Mouse (Mus musculus) ovary, postnatal 14 days (tissue): Measurements from ENCODE around the gene Zfp683.

ENCODE experiments used
- DNase-seq: peaks from one replicate; pipeline ENCODE4 v3.0.0; 2022; ENCODE audit warnings: low spot score

Gene Zfp683

DNA sequence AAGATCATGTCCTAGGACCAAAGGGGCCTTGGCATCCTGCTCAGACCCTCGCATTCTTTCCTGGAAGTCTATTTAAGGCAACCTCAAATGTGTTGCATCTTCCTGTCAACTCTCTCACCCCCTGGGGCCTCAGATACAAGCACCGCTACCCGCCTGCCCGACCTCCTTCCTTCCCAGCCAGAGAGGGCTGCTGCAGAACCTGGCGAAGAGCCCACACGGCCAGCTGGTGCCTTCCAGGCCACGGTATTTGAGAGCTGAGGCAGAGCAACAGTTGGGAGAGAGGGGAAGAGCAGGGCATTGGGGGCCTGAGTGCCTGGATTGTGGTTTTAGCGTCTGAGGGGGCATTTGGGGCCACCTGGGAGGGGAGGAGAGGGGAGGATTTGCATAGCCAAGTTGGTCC is 1.1 kb upstream of the Zfp683 start:
- DNase-seq, result no peak

DNA sequence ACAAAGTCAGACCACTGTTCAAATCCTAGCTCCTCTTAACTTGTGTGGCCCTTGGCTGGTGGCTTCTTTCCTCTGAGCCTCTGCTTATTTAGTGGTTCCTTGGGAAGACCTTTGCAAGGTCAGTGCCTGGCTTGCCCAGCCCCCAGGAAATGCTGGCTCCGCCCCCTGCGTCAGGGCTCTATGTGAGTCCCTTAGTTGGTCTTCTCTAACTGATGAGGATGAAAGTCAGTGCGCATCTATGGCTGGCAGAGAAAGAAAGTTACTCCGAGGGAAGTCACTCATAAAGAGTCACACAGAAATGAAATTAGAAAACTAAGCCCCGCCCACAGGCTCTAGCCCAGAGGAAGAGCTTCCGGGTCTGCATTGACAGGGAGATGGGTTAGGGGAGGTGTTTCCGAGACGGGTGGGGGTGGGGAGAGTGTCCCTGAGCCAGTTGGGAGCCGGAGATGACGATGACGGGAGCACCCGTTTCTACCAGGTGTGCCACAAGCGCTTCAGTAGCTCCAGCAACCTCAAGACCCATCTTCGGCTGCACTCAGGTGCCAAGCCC is 4.6 kb downstream of the Zfp683 start:
- DNase-seq, result no peak

DNA sequence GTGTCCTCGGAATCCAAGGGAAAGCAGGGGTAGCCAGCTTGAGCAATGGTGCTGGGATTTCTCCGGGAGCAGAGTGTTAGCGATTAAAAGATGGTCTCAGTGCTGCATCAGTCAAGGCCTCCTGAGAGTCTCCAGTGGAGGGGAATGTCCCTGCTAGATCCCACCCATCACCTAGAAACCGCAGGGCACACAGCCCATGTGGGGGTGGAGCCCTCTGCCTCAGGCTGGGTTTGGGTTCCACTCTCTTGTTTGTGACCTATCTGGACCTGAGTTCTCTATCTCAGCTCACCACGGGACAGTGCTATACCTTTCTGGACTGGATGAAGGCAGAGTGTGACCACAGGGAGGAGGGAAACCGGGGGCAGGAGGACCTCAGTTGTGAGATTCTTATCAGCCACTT is 5.3 kb downstream of the Zfp683 start:
- no peak for DNase-seq

DNA sequence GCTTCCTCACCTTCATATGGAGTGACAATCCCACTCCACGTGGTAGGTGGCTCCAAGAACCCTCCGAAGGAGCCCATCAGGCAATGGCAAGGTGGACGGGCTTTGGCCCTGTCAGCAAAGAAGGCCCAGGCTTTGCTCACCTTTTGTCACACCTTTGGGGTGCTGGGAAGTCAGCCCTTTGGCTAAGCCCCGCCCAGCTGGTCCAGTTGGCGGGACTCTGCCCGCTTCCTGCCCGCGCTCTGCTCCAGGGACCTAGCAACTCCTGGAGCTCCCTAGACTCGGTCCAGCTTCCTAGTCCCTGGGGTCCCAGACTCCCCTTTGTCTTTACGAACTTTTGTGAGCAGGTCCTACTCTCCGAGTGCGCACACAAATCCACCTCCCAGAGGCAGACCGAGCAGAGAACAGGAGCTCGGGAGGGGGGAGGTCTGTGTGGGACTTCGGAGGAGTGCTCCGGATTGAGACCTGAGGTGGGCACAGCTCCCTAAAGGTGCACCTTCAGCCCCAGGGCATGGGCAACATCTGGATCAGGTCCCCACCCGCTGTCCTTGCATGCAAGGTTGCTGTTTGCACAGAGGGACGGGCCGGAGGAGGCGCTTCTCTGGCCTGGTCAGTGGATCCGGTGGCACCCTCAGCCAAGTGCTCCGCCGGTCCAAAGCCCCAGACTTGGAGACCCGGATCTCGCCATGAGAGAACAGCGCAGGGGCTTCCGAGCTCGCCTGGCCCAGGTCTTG is 6.7 kb downstream of the Zfp683 start, which contains the start of gene Crybg2:
TSS of gene Crybg2 (plus strand) at position 681 of the 731 bp plus-strand sequence.
- no peak for DNase-seq

DNA sequence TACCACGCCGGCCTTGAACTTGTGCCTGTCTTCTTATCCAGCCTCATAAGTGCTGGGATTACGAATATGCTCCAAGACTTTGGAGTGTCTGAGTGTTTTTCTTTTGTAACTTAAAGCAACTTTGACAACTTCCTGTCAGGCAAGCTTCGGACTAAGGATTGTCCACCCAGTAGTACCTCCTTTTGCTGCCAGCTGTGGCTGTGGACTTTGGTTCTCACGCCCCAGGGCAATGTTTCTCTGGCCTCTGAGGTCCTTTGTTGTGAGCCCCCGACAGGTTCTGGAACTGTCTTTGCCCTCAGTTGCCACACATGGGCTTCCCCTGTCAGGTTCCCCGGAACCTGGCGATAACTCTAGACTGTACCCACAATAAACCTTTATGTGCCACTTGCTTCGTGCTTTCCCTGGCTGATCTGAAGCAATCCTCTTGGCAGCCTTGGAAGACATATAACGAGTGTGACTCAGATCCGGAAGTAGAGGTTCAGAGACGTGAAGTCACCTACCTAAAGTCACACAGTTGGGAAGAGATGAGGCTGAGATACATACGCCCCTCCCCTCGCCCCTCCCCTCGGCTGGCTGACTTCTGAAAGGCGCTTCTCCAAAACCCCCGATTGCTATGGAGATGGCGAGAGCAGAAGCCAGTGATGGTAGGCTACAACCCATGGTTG is 7.7 kb downstream of the Zfp683 start:
- DNase-seq, result no peak

DNA sequence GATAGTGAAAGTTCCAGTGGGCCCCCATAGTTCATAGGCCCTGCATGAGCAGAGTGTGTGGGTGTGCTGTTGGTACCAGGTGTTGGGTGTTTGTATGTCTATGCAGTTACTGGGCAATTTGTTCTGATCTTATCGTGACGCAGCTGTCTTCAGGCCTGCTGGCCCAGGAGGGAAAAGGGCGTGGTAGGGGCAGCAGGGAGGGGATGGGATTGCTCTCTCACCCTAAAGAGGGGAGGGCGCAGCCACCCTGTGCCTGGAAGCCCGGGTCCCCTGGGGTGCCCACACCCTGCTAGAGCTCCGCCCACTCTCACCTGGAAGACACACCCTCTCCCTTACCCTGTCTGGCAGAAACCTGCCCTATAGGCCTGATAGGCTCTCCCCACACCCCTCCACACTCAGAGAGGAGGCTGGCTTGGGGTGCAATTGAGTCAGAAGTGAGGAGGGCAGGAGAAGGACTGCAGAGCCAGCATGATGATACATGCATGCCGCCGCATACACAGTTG is 8.4 kb downstream of the Zfp683 start:
- DNase-seq, result no peak

DNA sequence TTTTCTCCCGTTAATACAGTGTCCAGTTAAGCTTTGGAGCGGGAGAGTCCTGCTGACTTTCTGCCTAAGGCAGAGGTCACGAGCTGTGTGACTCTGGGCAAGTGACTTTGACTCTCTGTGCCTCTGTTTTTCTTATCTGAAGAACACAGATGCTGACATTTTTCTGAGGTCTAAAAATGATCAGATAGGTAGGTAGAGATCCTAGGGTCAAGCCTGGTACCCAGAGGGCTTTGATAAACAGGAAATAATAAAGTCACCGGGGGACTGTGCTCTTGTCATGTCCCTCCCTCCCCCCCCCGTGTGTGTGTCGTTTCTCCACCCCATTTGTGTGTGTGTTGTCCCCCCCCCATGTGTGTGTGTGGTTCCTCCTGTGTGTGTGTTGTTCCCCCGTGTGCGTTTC is 8.9 kb downstream of the Zfp683 start:
- DNase-seq, result no peak

DNA sequence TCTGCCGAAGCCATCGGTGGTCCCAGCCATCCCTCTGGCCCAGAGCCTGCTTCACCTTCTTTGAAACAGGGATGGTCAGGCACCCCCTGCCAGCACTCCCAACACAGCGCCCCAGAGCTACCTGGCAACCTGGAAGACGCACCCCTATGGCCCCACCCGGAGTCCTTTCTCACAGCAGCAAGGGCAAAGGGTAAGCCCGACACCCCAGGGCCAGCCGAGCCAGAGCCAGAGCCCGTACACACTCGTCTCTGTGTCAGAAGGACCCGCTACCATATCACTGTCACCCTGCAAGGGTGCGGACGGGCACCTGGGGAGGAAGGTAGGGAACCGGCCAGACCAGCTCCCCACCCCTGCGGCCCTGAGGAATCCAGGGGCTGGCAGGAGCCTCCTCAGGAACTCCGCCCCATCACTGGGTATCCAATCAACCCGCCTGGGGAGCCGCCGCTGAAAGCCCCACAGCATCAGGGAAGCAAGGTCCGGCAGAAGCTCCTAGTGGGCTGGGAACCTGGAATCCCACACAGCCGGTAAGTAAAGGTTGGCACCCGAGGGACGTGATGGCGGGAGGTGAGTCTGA is 11.9 kb downstream of the Zfp683 start:
- no peak for DNase-seq

DNA sequence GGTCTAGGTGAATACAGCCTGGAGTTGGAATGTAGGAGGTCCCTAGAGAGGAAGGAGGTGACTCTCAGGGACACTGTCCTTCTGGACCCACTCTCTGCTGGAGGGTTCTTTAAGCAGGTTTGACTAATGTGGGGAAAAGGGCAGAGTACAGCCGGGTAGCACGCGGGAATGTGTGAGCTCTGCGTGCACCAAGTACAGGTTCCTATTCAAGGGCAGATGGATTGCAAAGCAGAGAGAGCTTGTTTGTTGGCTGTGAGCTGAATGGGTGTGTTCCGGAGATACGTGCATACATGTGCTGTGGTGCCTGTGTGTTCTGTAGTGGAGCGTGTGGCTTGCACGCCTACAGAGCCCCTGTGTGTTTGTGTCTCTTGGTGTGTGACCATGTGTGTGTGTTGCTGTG is 13.7 kb downstream of the Zfp683 start:
- DNase-seq, result no peak

DNA sequence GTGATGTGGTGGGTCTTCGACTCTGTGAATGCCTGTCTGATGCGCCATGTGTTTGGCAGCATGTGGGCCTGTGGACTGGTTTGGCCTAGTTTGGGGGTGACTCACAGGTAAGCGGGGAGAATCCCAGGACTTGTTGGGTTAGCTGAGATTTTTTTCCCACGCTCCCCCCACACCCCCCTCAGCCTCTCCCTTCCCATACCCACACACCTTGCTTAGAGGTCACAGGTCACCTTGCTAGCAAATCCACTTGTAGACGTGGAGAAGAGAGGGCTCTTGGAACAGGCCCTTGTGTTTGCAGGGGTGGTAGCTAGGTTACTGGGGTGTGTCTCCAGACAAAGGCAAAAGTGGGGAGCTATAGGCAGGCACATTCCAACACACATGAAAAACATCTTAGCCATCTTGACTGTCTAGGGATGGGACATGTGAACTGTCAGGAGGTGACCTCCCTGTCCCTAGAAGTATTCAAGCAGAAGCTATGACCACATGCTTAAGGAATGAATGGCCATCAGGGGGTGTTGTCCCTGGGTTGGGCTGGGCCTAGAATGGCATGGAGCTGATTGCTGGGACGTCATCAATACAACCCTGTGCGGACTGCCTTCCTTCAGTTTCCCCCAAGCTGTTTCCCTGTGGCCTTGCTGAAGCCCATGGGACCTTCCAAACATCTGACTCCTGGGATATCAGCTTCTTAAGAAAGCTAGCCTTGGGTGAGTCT is 14.4 kb downstream of the Zfp683 start:
- no peak for DNase-seq

DNA sequence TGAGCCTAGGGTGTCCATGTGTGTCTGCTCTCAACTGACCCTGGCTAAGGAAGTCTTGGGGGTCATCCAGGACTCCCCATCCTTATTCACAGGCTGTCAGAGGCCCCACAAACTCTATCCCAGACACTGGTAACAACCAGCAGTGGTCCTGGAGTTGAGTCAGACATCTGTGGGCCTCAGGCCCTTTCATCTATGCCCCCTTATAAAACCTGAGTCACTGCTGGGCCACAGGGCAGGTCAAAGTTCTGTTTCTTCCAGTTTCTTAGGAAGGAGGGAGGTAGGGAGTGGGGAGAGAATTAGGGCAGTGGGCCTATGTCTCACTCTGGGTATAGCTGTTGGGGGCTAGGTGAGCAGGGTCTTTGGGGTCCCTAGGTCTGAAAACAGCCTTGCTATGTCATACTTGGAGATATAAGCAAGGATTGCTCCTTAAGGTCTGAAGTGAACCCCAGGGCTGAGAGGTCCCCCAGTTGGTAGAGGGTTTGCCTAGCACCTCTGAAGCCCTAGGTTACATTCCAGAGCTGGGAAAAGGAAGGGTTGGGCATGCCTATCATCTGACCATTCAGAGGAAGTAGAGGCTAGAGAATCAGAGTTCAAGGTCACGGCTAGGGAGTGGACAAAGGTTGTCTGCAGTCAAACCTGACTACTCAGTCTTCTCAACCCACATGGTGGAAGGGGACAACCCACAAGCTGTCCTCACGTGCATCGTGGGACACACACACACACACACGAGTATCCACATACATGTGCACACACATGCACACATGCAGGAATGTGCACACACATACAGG is 15.3 kb downstream of the Zfp683 start:
- no peak for DNase-seq

DNA sequence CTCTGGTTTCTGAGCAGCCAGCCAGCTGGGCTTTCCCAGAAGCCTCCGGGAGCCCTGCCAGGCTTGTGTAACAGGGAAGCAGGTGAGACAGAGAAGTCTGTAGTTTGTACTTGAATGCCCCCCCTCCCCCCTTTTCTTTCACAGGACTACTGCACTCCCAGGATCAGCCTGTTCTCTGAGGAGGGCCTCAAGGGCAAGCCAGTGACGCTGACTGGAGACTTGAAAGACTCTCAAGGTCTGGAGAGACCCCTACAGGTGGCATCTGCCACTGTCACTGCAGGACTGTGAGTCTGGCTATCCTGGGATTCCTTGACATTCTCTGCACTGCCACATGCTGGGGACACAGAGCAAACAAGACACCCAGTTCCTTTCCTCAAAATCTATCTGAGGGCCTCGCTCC is 25.1 kb downstream of the Zfp683 start:
- peak; percentile 38 for DNase-seq

DNA sequence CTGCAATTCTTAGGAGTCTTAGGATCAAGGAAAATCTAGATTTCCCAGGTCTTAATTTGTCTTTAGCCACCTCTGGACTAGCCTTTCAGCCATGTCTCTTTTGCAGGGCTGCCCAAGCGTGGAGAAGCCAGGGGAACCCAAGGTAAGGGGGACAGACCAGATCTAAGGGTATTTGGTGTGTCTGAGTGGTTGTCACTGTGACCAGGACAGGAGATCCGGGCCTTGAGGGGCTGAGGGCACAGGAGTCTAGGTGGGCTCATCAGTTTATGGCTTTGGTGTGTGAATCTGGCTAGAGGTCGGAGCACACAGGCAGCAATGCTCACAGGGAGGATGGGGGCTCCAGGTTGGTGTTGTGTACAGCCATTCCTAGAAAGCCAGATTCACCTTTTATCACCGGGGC is 27.0 kb downstream of the Zfp683 start:
- DNase-seq, result no peak

DNA sequence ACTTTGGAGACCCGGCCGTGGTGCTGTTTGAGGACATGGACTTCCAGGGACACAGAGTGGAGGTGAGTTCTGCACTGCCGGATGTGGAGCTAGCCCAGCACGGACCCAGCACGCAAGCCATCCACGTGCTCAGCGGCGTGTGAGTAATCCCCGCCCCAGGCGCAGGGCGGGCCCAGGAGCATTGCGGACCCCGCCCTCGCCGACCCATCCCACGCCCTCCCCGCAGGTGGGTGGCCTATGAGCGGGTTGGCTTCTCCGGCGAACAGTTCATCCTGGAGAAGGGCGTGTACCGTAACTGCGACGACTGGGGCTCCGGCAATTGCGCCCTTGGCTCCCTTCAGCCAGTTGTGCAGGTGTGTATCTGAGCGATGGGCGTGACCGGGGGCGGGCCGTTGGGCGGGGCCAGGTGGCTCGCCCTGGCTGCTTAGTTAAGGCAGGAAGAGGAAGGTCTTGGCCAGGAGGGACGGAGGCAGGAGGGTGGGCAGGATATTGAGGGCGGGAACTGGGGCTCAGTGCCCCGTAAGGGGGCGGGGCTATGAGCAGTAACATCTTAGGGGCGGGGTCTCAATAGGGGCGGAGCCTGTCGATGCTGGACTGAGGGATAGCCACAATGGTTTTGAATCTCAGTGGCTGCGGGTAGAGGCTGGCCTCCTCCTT is 28.2 kb downstream of the Zfp683 start:
- peak; percentile 49 for DNase-seq

DNA sequence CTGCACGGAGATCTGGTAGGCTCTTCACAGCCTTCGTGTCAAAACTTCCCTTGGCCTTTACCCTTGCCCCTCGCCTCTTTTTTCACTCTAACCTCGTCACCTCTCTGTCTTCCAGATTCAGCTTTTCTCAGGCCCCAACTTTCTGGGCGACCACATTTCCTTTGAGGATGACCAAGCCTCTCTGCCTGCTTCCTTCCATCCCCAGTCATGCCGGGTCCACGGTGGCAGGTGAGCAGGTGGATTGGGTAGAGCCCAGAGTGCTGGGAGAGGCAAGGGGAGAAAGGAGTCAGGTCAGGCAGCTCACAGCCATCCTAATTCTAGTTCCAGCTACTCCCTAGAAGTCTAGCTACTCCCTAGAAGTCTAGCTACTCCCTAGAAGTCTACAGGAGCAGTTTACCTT is 28.8 kb downstream of the Zfp683 start:
- DNase-seq, result no peak

DNA sequence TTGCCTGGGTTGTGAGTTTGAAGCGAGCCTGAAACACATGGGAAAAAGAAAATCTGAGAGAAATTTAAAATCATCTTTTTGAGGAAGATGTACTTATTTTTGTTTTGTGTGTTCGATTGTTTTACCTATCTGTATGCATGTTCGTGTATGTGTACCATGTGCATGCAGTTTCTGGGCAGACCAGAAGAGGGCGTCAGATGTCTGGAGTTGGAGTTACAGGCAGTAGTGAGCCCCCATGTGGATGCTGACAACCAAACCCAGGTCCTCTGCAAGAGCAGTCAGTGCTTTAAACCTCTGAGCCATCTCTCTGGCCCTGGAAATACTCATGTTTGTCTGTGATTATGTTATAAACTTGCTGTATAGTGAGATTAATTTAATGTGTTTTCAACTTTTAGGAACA is 31.4 kb downstream of the Zfp683 start:
- no peak for DNase-seq

DNA sequence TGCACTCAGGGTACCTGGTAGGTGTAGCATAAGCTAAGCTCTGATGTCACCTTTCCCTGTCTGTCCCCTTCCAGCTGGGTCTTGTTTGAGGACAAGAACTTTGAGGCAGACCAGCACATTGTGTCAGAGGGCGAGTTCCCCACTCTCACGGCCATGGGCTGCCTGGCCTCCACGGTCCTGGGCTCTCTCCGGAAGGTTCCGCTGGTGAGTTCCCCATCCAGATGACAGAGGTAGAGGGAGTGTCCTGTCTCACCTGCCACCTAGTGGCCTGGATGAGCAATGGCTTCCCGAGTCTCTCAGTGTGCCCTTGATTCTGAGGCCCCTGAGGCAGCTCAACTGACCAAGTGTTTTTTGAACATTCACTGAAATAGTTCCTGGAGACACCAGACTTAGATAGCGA is 33.8 kb downstream of the Zfp683 start:
- DNase-seq, result peak; percentile 30

DNA sequence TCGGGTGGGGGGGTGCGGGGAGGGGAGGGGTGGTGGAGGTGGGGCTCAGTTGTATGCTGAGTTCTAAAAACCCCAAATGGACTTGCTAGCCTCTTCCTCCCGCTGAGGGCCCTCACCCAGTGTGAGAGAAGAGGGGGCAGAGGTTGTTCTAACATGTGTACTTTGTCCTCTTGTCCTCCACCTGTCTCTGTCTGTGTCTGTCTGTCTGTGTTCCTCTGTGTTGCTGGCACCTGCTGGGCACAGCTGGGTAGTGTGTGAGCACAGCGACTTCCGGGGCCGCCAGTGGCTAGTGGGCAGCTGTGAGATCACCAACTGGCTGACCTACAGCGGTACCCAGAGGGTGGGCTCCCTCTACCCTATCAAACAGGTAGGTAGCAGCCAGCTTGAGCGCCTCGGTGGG is 35.4 kb downstream of the Zfp683 start:
- DNase-seq, result no peak

DNA sequence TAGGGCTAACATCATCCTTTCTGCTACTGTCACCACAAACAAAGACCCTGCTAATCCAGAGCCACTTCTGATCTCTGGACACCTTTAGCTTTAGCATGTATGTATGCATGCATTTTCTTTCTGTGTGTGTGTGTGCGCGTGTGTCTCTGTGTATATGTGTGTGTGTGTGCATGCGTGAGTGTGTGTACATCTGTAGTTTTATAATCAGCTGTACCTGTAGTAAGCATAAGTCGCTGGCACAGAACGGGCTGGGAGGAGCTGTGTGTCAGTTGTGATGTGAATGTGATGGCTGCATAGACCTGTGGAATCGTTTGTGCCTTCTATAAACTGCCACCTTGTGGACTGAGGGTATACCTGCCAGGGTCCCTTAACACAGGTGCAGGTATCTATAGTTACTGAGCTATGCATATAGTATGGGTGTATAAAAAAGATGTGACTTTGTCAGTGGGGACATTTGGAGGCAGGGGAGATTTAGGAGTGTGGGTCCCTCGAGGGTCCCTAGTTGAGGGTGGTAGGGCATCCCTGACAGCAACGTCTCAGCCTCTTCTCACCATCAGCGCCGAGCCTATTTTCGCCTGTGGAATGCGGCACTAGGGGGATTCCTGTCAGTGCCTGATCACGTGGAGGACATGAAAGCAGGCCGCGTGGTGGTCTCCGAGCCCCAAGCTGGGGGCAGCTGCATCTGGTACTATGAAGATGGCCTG is 37.0 kb downstream of the Zfp683 start:
- DNase-seq, result no peak

DNA sequence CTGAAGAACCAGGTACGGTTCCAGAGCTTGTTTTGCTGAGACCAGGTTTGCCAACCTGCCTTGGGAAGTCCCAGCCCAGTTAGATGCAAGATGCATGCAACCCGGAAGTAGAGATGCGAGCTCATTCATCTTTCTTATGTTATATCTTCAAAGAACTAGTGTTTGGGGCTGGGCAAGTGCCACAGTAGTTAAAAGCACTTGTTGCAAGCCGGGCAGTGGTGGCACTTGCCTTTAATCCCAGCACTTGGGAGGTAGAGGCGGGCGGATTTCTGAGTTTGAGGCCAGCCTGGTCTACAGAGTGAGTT is 37.5 kb downstream of the Zfp683 start:
- no peak for DNase-seq
